Mouse (Mus musculus) gastrocnemius, adult 18-20 months (tissue): ENCODE measurements at regions not wholly inside any gene's neighbourhood (a gene's known extent, or its start where the extent isn't known, plus 50 kb on each side); places are given as distances from the start of the nearest gene placed in this dataset.

Experiments used
- DNase-seq: peaks from one replicate; pipeline ENCODE4 v3.0.0; 2021; ENCODE audit warnings: low spot score

DNA sequence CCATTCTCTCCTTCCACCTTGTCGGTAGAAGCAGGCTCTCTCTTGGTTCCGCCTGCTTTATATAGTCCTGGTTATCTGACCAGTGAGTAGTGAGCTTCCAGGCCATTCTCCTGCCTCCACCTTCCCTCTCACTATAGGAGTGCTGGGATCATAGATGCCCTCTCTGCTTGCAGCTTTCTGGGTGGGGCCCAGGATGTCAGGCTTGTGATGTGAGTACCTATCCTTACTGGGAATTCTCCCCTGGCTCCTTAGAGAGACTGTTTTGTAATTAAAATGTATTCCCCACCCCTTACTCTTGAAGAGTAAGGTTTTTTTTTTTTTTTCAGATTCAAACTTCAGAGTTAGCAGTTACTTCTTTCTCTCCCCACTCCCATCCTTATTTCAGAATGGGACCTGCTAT lies 291.1 kb upstream of the Rtl1 start:
- DNase-seq, result no peak

DNA sequence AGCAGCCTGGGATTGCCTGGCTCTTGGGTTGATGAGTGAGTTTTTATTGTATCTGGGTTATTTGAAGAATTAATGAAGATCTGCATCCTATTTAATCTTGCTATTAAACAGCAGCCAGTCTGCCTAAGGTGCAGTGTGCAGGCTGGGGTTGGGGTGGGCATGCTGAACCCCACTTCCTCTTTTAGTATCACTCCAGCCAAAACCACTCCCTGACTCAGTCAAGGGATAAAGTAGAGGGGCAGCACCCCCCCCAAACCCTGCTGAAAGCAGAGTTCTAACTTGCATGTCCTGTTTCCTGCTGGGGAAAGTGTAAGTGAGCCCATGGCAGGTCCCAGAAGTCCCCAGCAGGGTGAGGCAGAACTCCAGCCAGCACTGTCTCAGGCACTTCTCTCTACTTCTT lies 292.7 kb upstream of the Rtl1 start:
- DNase-seq, result no peak

DNA sequence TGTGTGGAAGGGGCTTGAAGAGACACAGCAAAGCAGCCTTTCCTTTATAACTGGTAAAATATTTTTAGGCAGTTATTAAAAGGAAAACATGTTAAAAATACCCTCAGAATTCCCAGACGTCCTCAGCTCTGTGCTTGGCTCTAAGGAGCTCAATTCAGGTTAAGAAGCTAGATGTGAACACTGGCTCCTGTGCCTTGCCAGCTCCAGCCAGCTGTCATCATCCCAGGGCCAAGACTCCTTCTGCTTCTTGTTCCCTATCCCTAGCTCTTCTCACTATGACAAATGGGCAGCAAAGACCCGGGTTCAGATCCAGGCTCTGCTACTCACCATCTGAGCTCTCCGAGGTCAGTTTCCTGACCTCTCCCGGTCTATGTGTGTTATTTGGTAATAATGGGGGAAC lies 293.5 kb upstream of the Rtl1 start:
- DNase-seq, result no peak

DNA sequence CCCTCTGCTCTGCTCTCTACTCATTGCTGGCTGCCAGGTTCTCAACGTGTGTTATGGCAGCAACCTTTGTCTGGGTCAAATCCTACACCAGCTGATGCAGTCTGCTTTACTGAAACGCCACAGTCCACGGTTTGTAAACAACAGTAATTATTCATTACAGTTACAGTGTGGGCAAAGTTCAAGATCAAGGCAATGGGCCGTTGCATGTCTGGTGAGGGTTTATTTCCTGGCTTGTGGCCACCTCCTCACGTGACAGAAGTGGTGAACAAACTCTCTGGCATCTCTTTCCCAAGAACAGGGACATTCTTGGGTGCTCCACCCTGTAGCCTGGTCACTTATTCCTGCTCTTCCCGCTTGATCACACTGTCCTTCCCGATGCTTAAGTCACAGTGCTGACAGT lies 295.3 kb upstream of the Rtl1 start:
- DNase-seq, result no peak

DNA sequence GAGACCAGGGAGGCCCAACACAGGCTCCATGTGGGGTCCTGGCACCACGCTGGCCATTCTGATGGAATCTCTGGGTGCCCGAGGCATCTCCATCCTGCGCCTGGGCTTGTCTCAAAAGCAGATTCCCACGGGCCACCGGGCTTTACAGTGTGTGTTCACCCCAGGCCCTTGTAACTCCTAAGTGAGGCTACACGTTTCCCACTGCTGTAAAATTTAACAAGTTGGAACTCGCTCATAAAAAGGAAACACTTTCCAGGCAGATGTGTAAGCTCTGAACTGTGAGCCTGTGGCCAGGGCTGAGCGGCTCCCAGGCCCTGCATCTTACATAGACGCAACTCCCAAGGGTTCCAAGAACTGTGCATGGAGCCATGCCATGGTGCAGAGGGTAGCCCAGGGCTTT lies 296.3 kb upstream of the Rtl1 start:
- DNase-seq, result no peak

DNA sequence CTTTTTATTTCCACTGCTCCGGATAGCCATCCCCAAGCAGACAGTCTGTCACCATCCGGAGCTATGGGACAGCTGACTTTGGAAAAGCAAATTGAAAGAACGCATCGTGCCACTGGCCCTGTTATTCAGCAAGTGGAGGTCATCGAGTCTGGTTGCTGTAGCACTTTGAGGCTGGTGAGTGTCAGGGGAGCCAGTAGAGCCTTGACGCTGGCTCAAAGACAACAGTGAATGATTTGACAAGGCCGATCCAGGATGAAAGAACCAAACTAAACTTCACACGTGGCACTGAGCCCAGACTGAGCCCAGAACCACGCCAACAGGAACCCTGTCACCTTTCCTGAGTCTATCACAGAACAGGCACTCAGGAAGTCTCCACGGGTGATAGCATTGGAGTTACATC lies 296.8 kb upstream of the Rtl1 start:
- DNase-seq, result no peak

DNA sequence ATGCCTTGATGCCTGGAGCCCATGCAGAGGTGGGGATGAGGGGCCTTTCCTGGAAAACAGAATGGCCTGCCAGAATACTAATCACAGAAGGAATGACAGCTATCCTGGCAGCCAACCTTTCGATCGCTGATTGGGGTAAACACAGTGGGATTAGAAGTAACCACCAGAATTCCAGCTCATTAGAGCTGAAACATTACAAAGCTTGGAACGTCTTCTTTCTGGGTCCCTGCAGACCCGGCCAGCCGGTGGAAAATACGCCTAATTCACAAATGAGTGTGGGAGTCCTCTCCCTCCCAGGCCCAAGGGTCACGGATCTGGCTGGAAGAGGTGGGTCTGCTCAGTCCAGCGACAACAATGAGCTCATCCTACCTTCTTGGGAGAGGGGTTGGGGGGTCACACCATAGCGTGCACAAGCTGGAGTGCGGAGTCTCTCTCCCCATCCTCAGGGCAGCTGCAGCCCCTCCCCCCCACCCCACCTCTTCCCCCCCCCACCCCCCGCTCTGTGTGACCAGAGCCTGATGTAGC lies 297.8 kb upstream of the Rtl1 start:
- no peak for DNase-seq

DNA sequence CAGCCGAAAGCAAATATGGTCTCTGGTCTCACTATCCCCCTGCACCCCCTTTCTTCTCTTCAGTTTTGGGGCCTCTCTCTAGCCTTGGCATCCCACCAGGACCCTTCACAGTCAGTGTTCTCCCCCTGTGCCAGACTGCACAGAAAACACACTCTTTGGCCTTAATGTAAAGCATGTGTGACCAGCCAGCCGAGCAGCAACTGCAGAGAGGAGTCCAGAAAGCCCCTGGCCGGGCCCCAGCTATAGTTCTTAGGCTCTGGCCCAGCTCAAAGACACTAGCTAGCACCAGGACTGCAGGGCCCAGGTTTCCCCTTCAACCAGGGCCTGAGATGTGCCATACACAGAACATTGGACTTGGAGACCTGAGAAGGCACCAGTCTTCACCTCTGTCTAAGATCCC lies 299.3 kb upstream of the Rtl1 start:
- no peak for DNase-seq

DNA sequence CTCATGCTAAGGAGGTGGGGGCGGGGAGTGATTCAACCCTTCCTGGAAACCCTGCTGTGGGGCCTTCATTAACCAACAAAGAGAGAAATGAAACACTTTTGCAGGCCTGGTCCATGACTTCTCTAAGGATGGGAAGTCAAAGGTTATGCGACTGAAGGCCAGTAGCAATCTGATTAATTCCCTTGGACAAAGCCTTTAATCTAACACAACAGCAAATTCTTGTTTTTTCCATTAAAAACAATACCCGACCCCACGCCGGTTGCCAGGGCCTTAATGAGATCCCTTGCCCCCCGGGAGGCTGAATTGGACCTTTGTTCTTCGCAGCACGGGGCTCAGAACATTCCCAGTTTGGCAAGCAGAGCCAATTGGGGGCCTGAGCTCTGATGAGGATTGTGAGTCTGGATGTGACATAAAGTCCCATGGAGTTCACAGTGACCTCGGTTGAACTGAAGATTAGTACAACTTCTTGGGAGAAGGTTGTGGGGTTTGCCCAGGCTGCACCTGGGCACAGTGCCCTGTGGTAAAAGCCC lies 310.9 kb upstream of the Rtl1 start:
- DNase-seq, result no peak

DNA sequence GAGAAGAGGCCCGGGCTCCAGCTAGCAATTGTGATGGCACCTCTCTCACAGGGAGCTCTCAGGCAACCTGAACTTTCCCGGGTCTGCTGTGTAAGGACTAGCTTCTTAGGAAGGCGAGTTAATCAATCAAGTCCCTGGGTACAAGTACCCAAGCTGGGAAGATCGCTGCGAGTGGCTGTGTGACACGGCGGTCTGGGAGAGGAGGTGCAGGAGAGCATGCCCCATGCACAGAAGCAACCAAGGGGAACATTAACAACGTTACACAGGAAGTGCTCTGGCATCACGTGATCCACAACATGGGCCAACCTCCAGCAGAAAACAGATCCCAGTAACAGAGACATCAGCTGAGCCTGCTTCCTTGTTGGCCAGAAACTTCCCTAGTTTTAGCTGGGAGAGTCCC lies 311.4 kb upstream of the Rtl1 start:
- DNase-seq, result no peak

DNA sequence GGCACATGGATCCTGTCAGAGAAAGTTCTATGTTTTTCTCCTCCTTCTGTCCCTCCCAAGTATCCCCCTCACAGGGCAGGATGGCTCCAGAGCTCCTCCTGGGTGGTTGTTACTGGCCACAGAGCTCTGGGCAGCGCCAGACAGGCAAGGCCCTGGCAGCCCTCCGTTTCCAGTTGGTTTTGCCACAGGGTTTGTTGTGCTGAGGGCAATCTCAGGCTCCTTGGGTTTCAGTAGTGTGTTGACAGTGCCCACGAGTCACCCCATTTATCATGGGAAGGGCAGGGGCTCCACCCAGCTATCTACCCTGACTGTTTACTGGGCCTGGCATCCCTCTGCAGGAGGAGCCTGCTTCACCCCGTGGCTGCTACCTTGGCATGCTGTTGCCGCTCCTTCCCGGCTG lies 317.6 kb upstream of the Rtl1 start:
- DNase-seq, result no peak

DNA sequence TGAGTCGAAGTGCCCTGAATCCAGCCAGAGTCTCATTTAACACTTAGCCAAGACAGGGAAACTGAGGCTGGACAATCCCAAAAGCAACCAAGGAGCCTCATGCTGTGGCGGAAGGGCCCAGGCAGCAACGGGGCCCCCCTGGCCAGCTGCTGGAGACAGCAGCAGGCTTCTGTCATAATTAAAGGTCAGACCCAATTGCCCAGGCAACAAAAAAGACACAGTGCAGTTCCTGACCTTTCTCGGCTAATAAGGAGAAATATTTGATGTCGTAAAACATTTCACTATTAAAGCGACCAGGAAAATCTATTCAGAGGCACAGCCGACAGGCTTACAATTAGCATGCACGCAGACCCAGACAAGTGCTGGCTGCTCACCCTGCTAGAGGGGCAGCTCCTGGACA lies 318.8 kb upstream of the Rtl1 start:
- DNase-seq, result no peak

DNA sequence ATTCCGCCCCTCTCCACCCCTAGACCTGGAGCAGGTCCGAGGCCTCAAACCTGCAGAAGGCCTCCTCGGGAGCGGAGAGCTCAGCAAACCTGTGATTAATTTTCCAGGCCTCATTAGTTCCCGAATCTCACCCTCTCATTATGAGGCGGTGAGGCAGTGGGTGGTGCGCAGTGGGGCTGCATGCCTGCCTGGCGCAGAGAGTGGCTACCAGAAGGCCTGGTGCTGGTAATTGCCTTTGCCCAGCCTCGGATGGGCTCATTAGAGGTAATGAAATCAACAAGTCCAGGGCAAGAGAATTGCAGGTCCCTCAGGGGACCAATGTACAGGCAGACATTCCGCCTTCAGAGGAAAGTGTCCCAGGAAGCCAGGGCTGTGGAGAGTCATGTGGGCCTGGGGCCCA lies 322.0 kb upstream of the Rtl1 start:
- DNase-seq, result no peak

DNA sequence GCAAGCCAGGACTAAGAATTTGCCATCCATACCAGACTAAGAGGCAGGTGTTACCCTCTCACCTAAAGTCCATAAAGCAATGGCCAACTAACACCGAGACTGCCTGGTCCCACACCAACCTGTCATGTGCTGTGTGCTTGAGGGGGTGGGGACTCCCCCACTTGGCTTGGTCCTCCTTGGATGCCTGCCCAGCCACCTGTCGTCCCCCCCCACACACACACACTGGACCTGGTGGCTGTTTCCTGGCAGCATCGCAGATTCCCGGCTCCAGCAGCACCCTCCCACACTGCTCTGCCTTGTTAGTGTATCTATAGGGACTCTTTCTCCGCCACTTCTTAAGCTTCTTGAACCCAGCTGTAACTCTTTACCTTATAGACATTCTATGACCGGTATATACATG lies 325.7 kb upstream of the Rtl1 start:
- no peak for DNase-seq

DNA sequence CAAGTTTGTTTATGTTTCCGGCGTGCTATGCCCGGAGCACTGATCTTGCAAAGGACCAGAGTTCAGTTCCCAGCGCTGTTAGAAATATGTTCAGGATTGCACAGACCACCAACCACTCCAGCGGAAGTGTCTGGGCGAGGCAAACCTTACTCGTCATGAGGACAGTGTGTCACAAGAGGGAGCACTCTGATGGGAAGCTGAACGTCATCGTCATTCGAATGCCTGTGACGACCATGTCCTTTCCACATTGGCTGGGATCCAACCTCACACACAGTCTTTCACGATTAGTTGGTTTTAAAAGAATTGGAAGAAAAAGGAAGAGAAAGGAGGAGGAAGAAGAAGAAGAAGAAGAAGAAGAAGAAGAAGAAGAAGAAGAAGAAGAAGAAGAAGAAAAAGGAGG lies 326.5 kb upstream of the Rtl1 start:
- DNase-seq, result no peak

DNA sequence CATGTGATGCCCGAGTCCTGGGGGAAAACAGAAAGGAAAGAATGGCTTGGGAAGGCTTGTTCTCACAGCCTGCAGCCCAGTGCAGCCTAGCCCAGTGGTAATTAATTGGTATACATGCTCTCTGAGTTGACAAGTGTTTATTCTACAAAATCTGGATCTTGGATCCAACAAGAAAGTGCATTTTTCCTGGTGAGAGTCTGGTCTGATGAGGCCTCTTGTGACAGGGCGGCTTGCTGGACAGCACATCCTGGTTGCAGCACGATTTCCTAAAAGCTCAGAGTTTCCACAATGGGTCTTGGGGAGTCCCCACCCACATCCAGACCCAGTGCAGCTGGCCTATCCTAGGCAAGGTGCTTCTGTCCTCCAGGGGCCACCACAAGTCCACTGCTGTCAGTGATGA lies 332.7 kb upstream of the Dio3 start:
- no peak for DNase-seq

DNA sequence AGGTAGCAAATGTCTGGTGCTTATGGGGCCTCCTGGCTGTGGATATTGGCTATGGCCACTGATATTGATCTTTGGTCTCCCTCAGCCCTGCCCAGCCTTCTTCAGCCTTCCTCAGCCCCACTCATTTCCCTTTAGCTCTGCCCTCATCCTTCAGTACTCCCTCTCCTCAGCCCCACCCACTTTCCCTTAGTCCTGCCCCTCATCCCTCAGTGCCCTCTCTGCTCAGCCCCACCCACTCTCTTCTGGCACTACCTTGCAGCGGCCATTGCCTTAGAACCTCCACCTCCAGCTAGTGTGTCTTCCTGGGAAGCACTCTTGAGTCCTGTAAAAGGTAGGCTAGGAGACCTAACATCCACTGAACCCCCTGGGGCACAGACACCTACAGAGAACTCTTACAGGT lies 331.9 kb upstream of the Dio3 start:
- DNase-seq, result no peak

DNA sequence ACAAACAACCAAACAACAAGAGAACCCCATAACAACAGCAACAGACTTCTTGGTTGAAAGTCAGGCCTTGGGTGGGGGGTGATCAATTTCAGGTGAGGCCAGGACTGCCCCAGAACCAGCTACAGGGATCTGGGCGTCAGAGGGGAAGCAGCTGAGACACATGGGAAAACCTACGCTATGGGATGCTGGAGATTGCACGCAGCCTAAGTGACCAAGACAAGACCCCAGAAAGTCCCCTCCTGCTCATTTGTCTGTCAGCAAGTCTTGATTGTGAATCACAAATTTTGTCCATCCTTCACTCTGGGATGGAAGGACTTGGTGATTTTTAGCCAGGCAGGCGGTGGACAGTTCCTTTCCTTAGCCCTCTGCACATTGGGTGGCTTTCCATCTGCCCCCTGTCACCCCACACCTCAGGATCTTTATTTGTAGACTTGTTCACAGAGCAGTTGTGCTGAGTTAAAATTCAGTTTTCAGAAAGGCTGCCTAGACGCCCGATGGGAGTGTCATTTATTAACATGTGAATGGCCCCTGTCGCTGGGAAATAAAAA lies 330.9 kb upstream of the Dio3 start:
- no peak for DNase-seq

DNA sequence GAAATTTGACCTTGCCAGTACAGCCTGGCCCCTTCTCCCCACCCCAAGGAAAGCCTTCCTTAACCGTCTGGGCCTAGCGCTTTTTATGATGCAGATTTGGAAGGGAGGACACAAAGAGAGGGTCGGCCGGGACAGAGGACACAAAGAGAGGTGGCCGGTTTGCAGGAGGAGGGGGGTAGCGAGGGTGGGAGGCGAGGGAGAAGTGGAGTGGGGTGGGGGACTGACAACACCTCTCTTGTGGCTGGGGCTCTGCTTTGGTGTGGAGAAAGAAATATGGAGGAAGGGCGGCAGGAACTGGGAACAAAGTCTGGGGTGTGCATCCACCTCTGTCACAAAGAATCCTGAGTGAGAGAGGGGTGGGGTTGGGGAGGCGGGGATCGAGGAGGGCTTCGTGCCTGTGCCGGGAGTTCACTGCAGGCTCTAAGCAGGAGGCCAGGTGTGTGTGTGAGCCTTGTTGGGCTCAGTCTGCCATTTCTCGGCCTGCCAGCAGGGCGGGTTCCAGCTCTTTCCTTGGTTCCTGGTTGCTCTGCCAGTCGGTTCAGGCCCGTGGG lies 330.4 kb upstream of the Dio3 start:
- no peak for DNase-seq

DNA sequence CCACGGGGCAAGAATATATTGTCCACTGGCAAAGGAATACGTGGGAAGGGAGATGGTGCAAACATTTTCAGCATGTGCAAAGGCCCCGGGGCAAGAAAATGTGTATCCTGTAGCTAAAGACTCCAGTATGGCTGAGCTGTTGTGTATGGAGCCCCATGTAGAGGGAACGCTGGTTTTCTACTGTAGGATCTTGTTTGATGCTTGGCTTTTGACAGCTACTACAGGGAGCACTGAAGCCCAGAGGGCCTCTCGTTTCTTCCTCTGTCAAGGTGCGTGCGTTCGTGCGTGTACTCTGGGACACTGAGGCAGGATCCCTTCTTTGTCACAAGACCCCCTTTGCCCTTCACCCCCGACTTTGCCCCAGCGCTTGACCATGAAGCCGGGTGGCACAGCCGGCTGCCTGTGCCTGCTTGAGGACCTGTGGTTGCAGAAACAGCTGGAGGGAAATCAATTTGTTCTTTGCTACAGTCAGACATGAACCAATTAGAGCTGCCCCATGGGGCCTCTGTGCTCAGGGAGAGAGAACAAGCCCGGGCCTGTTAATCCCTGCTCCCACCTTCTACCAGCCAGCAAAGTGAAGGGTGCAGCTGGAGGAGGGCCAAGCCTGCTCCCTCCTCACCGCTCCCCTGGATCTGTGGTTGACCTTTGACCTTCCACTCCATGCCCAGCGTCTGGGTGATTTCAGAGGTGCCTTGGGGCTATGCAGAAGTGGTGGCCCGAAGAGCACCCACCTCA lies 329.5 kb upstream of the Dio3 start:
- no peak for DNase-seq

DNA sequence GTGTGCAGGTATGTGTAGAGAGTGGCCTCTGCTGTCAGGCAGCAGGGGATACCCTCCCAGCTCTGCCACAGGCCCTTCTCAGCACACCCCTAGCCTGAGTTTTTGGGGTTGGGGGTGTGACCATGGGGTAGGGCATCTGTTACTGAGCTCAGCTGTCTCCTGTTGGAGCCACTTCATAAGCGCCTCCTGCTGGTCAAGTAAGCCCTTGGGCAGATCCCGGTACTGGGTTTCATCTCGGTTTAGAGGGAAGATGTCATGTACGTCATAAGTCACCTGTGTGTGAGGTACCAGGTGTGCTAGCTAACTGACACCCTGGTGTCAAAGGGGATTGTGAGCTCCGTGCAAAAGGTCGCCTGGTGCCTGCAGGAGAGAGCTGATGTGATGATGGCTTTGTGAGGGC lies 328.2 kb upstream of the Dio3 start:
- no peak for DNase-seq

DNA sequence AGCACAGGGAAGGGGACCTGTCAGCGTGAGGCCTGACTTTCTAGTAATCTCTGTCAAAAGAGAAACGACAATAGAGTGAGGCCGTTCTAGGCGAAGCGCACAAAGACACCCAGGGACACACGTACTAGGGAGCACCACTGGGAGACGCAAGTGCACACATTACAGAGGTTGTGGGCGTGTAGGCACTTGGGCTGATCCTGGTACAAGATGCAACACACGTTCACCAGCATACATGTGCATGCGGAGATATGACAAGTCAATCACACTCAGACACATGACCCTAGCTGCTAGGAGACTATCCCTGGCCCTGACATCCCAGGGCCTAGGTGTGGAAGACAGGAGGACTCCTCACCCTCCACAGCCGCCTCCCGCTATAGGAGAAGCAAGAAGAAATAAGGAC lies 327.4 kb upstream of the Dio3 start:
- DNase-seq, result no peak

DNA sequence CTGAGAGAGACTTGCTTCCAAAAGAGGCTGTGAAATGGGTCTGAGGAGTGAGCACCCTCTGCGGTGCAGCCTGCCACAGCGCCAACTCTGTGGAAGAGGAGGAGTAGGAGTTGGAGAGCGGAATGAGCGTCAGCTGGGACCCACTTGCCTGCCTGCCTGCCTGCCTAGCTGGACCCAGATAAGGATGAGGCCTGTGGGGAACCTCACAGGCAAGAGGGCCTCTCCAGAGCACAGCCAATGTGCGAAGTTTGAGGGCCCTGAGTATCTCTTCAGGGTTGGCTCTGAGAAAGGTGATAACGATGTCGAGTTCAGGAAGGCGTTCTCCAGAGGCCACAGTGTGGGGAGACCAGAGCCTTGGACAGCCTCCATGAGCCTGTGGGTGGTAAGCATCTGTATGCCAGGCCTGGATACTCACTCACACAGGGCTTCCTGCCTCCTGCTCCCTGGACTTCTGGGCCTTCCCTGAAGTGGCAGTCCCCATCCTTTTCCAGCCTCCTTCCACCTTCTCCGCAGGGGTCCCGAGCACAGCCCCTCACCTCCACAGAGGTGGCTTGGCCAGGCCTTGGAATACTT lies 326.9 kb upstream of the Dio3 start:
- no peak for DNase-seq
